Mouse (Mus musculus) heart, adult 2 months (tissue): ENCODE results near the gene Ak3. TPM values are rescaled to one million over a fixed set of nuclear protein-coding genes. Genes with fewer than 3 reads are reported as not detected.

Experiments
- DNase-seq, 2 experiments: peaks; one replicate each; pipeline ENCODE4 v3.0.0; 2021
- H3K27ac ChIP-seq: fragments of 200-600 bp; 2 replicates; pipeline ENCODE4 v1.8.1; 2022
- H3K27me3 ChIP-seq: fragments of 200-500 bp; 2 replicates; pipeline ENCODE4 v1.6.1; 2012; ENCODE audit warnings: mild to moderate bottlenecking, low read length, inconsistent platforms, mixed read lengths; ENCODE audit not compliant: control insufficient read depth, insufficient read depth
- H3K36me3 ChIP-seq: fragments of 200-500 bp; 2 replicates; pipeline ENCODE4 v1.6.1; 2012; ENCODE audit warnings: low read length, inconsistent platforms; ENCODE audit not compliant: control insufficient read depth, insufficient read depth
- H3K4me1 ChIP-seq: fragments of 200-500 bp; 2 replicates; pipeline ENCODE4 v1.6.1; 2011; ENCODE audit warnings: low read length; ENCODE audit not compliant: control insufficient read depth, insufficient read depth
- H3K4me3 ChIP-seq: fragments of 200-600 bp; 2 replicates; pipeline ENCODE4 v1.8.1; 2022
- H3K79me2 ChIP-seq: fragments of 200-500 bp; replicated peaks from 2 replicates; pipeline ENCODE4 v1.6.1; 2012; ENCODE audit warnings: mild to moderate bottlenecking, inconsistent platforms, low read length, moderate library complexity, mixed read lengths; ENCODE audit not compliant: control insufficient read depth, insufficient read depth
- H3K9ac ChIP-seq: fragments of 200-500 bp; 2 replicates; pipeline ENCODE4 v1.6.1; 2012; ENCODE audit warnings: low read depth, mild to moderate bottlenecking, control low read depth, inconsistent platforms, low read length, mixed read lengths
- CTCF ChIP-seq: fragments of 200-600 bp; IDR thresholded peaks from 2 replicates; pipeline ENCODE4 v1.8.1; 2022; ENCODE audit warnings: antibody characterized with exemption, mild to moderate bottlenecking, moderate library complexity
- EP300 ChIP-seq: fragments of 200-500 bp; IDR thresholded peaks from 2 replicates; pipeline ENCODE4 v1.6.1; 2011; ENCODE audit warnings: low read depth, low read length, control low read depth; ENCODE audit not compliant: insufficient read depth
- POLR2A ChIP-seq: fragments of 200-500 bp; IDR thresholded peaks from 2 replicates; pipeline ENCODE4 v1.6.1; 2011; ENCODE audit warnings: mild to moderate bottlenecking, low read depth, low read length, control low read depth; ENCODE audit not compliant: insufficient read depth
- WGBS: fragments of 180-500 bp; shearing (Covaris S2); methylation state at CpG from one replicate; pipeline ENCODE4 v1.1.7; 2018; 5-methylcytosine and 5-hydroxymethylcytosine counted together
- intact Hi-C: fragments of 180-260 bp; cut with DNase I; formaldehyde crosslinking; loops from one replicate; pipeline ENCODE4 v1.15.1; 2025
- polyA plus RNA-seq: library from polyadenylated mRNA; depleted of rRNA; stranded (reverse); fragments of >200 nt; gene quantifications from 2 replicates; pipeline ENCODE4 v1.2.3, GENCODE M21; 2012
- total RNA-seq, 2 experiments: library from RNA; stranded (reverse); gene quantifications; 2 replicates each; pipeline ENCODE4 v1.2.3; 2021

Gene Ak3
- total and polyA plus RNA-seq, 3 experiments = 70.1 to 101 (median 85.8) TPM

- Histone ChIP-seq H3K79me2 (no peaks in the 10 kb centered on the region; the same call in none of the 2 replicates), H3K27ac (no peak overlapping the region), H3K9ac (no peak overlapping the region), H3K36me3 (no peaks in the 10 kb centered on the region; the same call in none of the 2 replicates), H3K27me3 (no peaks in the 10 kb centered on the region), H3K4me1 (peaks cover 3% of the 10 kb centered on the region), H3K4me3 (no peak overlapping the region)
- intact Hi-C loops = no loop called here
- 78% methylated on average over 9 of the region's 9 CpGs for WGBS
- DNase-seq = no peak
- no peak for TF ChIP-seq CTCF
- TF ChIP-seq POLR2A = no peak
- no peak for TF ChIP-seq EP300
These were observed 5.1 kb downstream of the Ak3 start for GRCm38 (mm10) chr19:29042647-29043046.

DNA sequence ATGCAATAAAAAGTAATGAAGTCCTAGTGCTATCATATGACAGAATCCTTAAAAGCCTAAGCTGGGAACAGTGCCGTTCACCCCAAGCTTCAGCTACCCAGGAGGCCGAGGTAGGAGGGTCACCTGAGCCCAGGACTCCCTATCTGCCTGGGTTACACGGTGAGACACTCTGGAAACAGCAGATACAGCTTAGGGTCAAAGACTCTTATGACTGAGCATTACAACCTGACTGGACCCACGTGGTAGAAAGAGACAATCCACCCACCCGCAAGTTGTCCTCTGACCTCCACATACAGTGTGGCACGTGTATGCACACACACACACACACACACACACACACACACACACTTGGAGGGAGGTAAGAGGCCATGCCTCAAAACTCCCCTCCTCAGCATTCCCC lies 5.6 kb downstream of the Ak3 start:
- peaks cover 4% of the 10 kb centered on the region for H3K4me1 ChIP-seq
- H3K27me3 ChIP-seq = no peaks in the 10 kb centered on the region
- no peak overlapping the region for H3K4me3 ChIP-seq
- WGBS = 68% methylated on average over 6 of the region's 6 CpGs
- no peak for DNase-seq
- no peak overlapping the region for H3K9ac ChIP-seq
- intact Hi-C loops = no loop called here
- peaks cover under 1% of the 10 kb centered on the region for H3K79me2 ChIP-seq
- no peaks in the 10 kb centered on the region; the same call in none of the 2 replicates for H3K36me3 ChIP-seq
- H3K27ac ChIP-seq = no peak overlapping the region
- TF ChIP-seq CTCF (no peak), EP300 (no peak), POLR2A (no peak)

GRCm38 (mm10) chr19:29040206-29040605 lies 7.6 kb downstream of the Ak3 start:
- TF ChIP-seq CTCF (no peak), EP300 (no peak), POLR2A (no peak)
- no peak overlapping the region for H3K4me3 ChIP-seq
- no peak for DNase-seq
- H3K79me2 ChIP-seq = peaks cover 2% of the 10 kb centered on the region
- intact Hi-C loops = no loop called here
- H3K27me3 ChIP-seq = no peaks in the 10 kb centered on the region
- 94% methylated on average over 4 of the region's 4 CpGs for WGBS
- peaks cover 3% of the 10 kb centered on the region; the same call in 1 of the 2 replicates for H3K4me1 ChIP-seq
- no peak overlapping the region for H3K9ac ChIP-seq
- H3K27ac ChIP-seq = no peak overlapping the region
- peaks cover 5% of the 10 kb centered on the region for H3K36me3 ChIP-seq

GRCm38 (mm10) chr19:29039334-29039733 lies 8.4 kb downstream of the Ak3 start:
- Histone ChIP-seq H3K36me3 (peaks cover 5% of the 10 kb centered on the region), H3K27me3 (no peaks in the 10 kb centered on the region), H3K79me2 (peaks cover 3% of the 10 kb centered on the region), H3K27ac (no peak overlapping the region), H3K9ac (no peak overlapping the region), H3K4me3 (no peak overlapping the region), H3K4me1 (peaks cover 3% of the 10 kb centered on the region; the same call in 1 of the 2 replicates)
- intact Hi-C loops = no loop called here
- DNase-seq = no peak
- TF ChIP-seq POLR2A (no peak), CTCF (peak; percentile 28), EP300 (no peak)

- no peaks in the 10 kb centered on the region for H3K27me3 ChIP-seq
- H3K36me3 ChIP-seq = peaks cover 8% of the 10 kb centered on the region
- intact Hi-C loops = no loop called here
- DNase-seq = no peak
- peaks cover 3% of the 10 kb centered on the region; the same call in 1 of the 2 replicates for H3K4me1 ChIP-seq
- H3K79me2 ChIP-seq = peaks cover 3% of the 10 kb centered on the region
- 87% methylated on average over 10 of the region's 10 CpGs for WGBS
- no peak overlapping the region for H3K27ac ChIP-seq
- no peak overlapping the region for H3K4me3 ChIP-seq
- no peak overlapping the region for H3K9ac ChIP-seq
- no peak for TF ChIP-seq POLR2A
These were observed 10.2 kb downstream of the Ak3 start for GRCm38 (mm10) chr19:29037541-29037940.

DNA sequence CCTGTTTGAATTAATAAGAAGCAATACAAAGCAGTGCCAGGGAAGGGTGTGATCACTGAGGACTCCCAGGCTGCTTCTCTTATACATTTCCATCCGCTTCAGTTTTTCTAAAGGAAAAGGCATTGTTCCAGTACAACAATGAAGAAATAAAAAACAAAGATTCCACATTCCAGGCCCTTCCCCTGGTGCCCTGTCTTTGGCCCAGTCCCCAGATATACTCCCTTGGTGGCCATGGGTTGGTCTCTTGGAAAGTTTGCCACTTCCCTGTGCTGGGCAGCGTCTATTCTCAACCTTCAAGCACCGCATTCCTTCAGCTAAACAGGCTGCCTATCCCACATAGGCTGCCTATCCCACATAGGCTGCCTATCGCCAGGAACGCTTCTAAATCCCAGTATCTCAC lies 10.7 kb downstream of the Ak3 start:
- 54% methylated on average over 5 of the region's 5 CpGs for WGBS
- no peak for DNase-seq
- peaks cover 9% of the 10 kb centered on the region for H3K36me3 ChIP-seq

More for the DNA sequence above, 10.7 kb downstream of the Ak3 start:
- Histone ChIP-seq H3K9ac (no peak overlapping the region), H3K4me3 (no peak overlapping the region), H3K27me3 (no peaks in the 10 kb centered on the region), H3K27ac (no peak overlapping the region), H3K4me1 (peaks cover 3% of the 10 kb centered on the region; the same call in 1 of the 2 replicates), H3K79me2 (peaks cover 3% of the 10 kb centered on the region)
- TF ChIP-seq POLR2A (no peak), EP300 (no peak), CTCF (no peak)
- intact Hi-C loops = no loop called here
